Mouse (Mus musculus): ENCODE data around the gene Cldn14. TPM values are rescaled to one million over a fixed set of nuclear protein-coding genes. Genes with fewer than 3 reads are reported as not detected.
A peak's percentile ranks its signal among the peaks of the same experiment; 100 is the strongest.

The Cldn14 gene
- polyA plus RNA-seq, 1 experiment from 2014 or later = 0.61 TPM

DNA sequence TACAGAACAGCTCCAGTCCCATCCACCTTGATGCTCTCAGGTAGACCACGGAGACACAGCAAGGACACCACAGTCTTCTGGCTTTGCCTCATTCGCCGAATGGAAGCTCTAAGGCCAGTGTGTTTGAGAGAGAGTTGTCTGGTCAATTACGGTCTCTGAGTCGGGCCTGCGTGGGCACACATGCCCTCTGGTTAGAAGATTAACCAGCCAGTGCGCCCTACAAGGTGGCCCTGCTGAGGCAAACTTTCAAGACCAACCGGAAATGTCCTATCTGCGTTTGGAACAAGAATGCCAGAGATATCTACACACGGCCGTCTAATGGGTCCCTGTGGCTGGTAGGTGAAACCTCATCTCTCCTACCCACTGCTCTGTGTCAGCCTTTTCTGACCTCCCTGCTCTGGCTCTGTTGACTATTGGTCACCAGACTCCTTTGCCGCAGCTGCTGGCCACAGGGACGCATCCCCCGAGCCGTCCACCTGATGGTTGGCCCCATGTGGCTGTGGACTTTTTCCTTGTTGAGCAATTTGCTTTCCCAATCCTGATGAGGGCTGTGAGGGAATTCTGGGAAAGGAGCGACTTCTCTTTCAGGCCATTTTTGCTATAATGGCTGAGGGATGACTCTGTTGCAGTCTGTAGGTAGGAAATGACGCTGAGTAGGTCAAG is 79.1 kb downstream of the Cldn14 start:
- Histone ChIP-seq H3K4me3 (ENCODE audit: low read length) (no peak overlapping the region), H3K4me1 (ENCODE audit: control insufficient read depth, insufficient read depth, low read length) (peaks cover 6% of the 10 kb centered on the region; the same call in 1 of the 2 replicates), H3K9me3 (ENCODE audit: control insufficient read depth, low read length) (no peaks in the 10 kb centered on the region), H3K9ac (ENCODE audit: low read depth, low read length) (no peak overlapping the region), H3K27ac (ENCODE audit: low read length) (no peak overlapping the region), H3K27me3 (replicated peaks; ENCODE audit: control insufficient read depth, insufficient read depth, low read length) (no peaks in the 10 kb centered on the region), H3K4me2 (ENCODE audit: low read depth, low read length) (no peak overlapping the region), H3K36me3 (ENCODE audit: control insufficient read depth, insufficient read depth, low read length) (no peaks in the 10 kb centered on the region)
- 85% methylated on average over 17 of the region's 17 CpGs for WGBS
- ATAC-seq = no peak

DNA sequence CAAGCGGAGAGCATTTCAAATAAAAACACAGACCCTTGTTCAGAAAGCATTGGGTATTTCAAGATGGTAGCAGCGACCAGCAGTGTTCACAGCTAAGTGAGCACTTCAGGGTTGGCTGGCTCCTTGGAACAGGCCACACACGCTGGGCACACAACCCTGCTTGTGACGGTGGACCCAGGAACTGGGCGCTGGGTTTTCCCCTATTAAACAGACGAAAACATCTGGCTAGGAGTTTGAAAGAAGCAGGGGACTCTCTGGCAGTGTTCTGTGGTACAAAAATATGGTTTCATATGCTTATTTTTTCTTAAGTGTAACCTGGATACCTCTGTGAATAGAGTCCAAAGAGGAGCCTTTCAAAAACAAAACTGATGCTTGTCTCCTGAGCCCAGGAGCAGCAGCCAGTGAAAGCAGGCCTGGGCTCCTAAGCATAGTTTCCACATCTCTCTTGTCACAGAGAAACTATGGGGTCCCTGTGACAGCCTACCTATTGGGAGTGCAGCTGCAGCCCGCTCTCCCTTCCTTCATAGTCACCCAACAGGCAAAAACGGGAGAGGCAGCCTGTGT is 82.9 kb downstream of the Cldn14 start:
- H3K27me3 ChIP-seq (replicated peaks; ENCODE audit: control insufficient read depth, insufficient read depth, low read length) = no peaks in the 10 kb centered on the region
- no peaks in the 10 kb centered on the region for H3K9me3 ChIP-seq (ENCODE audit: control insufficient read depth, low read length)
- no peak for ATAC-seq
- no peak overlapping the region for H3K4me3 ChIP-seq (ENCODE audit: low read length)
- no peak overlapping the region for H3K4me2 ChIP-seq (ENCODE audit: low read depth, low read length)
- H3K9ac ChIP-seq (ENCODE audit: low read depth, low read length) = no peak overlapping the region
- 82% methylated on average over 8 of the region's 8 CpGs for WGBS
- H3K27ac ChIP-seq (ENCODE audit: low read length) = no peak overlapping the region
- peaks cover 3% of the 10 kb centered on the region; the same call in 1 of the 2 replicates for H3K4me1 ChIP-seq (ENCODE audit: control insufficient read depth, insufficient read depth, low read length)
- no peaks in the 10 kb centered on the region for H3K36me3 ChIP-seq (ENCODE audit: control insufficient read depth, insufficient read depth, low read length)

DNA sequence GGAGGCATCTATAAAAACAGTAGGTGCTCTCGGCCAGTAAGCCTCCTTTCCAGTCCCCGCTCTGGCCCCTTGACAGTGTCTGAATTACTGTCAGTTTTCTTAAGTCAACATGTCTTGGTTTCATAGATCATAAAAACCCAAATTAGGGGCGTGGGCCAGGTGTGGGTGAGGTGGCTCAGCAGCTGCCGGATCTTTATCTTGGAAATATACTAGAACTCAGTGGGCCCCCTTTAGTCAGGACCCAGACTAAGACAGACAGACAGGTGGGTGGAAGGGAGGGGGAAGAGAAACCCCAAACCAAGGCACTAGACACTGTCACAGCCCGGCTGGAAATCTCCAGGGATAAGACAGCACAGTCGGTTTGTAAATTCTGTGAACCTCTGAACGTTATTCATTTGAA is 84.8 kb downstream of the Cldn14 start:
- no peaks in the 10 kb centered on the region for H3K4me1 ChIP-seq (ENCODE audit: control insufficient read depth, insufficient read depth, low read length)
- no peaks in the 10 kb centered on the region for H3K27me3 ChIP-seq (replicated peaks; ENCODE audit: control insufficient read depth, insufficient read depth, low read length)
- H3K4me2 ChIP-seq (ENCODE audit: low read depth, low read length) = no peak overlapping the region
- ATAC-seq = peak; percentile 43
- H3K36me3 ChIP-seq (ENCODE audit: control insufficient read depth, insufficient read depth, low read length) = no peaks in the 10 kb centered on the region
- no peaks in the 10 kb centered on the region for H3K9me3 ChIP-seq (ENCODE audit: control insufficient read depth, low read length)
- H3K27ac ChIP-seq (ENCODE audit: low read length) = no peak overlapping the region
- H3K4me3 ChIP-seq (ENCODE audit: low read length) = no peak overlapping the region
- no peak overlapping the region for H3K9ac ChIP-seq (ENCODE audit: low read depth, low read length)
- WGBS = 50% methylated on average over 7 of the region's 7 CpGs

DNA sequence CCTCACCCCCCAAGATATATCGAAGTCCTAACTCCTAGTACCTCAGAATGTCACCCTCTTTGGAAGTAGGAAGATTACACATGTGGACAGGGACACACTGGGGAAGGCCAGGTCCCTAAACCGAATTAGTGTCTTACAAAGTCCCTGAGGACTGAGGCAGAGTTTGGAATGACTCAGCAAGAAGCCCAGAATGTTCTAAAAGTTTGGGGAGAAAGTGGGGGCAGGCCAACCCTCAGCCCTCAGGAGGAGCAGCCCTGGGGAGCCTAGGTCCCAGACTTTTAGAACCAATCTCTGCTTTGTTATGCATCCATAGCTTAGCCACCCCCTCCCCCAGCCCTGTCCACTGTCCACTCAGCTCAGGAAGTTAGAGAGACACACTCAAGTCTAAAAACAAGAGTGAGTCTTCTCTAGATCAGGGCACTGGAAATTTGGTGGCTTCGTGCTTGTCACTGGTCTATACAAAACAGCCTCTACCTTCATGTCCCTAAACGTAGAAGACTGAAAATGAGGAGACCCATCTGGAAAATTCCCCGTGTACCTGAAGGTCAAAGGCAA is 85.7 kb downstream of the Cldn14 start:
- WGBS = 81% methylated on average over 5 of the region's 5 CpGs
- Histone ChIP-seq H3K36me3 (ENCODE audit: control insufficient read depth, insufficient read depth, low read length) (no peaks in the 10 kb centered on the region), H3K27me3 (replicated peaks; ENCODE audit: control insufficient read depth, insufficient read depth, low read length) (no peaks in the 10 kb centered on the region)

DNA sequence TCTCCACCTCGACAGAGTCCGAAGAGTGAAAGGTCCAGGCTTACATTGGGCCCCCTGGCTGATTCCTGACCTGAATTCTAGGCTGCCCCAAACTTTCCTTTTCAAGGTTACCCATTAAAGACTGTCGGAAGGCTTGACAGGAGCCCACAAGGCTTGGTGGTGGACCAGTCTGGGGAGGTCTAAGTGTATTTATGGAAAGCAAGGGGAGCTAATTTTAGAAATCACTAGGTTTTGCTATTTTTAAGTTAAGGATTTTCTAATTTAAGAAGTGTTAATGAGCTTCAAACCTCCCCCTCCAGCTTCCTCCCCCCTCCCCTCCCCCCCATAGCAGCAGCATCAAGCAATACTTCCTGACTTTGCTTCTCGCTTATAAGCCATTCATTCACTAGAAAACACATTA is 88.0 kb downstream of the Cldn14 start:
- WGBS = 73% methylated on average over 4 of the region's 4 CpGs
- H3K4me3 ChIP-seq (ENCODE audit: low read length) = no peak overlapping the region
- H3K9me3 ChIP-seq (ENCODE audit: control insufficient read depth, low read length) = no peaks in the 10 kb centered on the region
- no peaks in the 10 kb centered on the region for H3K27me3 ChIP-seq (replicated peaks; ENCODE audit: control insufficient read depth, insufficient read depth, low read length)
- H3K4me2 ChIP-seq (ENCODE audit: low read depth, low read length) = no peak overlapping the region
- H3K4me1 ChIP-seq (ENCODE audit: control insufficient read depth, insufficient read depth, low read length) = no peaks in the 10 kb centered on the region
- no peaks in the 10 kb centered on the region for H3K36me3 ChIP-seq (ENCODE audit: control insufficient read depth, insufficient read depth, low read length)
- no peak overlapping the region; the same call in 1 of the 2 replicates for H3K9ac ChIP-seq (ENCODE audit: low read depth, low read length)
- ATAC-seq = no peak
- no peak overlapping the region for H3K27ac ChIP-seq (ENCODE audit: low read length)

More for the DNA sequence above, 85.7 kb downstream of the Cldn14 start:
- Histone ChIP-seq H3K9ac (ENCODE audit: low read depth, low read length) (no peak overlapping the region), H3K4me1 (ENCODE audit: control insufficient read depth, insufficient read depth, low read length) (no peaks in the 10 kb centered on the region), H3K4me2 (ENCODE audit: low read depth, low read length) (no peak overlapping the region), H3K9me3 (ENCODE audit: control insufficient read depth, low read length) (no peaks in the 10 kb centered on the region), H3K27ac (ENCODE audit: low read length) (no peak overlapping the region), H3K4me3 (ENCODE audit: low read length) (no peak overlapping the region)
- no peak for ATAC-seq

DNA sequence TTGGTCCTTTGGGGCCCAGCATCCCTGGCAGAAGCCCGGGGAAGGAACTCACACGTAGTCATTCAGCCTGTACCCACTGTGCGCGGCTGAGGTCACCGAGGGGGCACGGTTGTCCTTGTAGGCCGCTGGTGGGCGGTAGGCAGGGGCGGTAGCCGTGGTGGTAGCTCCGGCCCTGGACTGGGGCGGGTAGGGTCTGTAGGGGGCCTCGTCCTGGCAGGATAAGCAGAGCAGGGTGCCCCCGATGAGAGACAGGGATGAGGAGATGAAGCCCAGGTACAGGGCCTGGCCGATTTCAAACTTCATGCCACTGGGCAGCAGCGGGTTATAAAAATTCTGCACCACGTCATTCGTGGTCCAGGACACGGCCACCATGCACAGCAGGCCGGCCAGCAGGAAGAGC is 89.4 kb downstream of the Cldn14 start:
- H3K9ac ChIP-seq (ENCODE audit: low read depth, low read length) = no peak overlapping the region
- no peaks in the 10 kb centered on the region for H3K4me1 ChIP-seq (ENCODE audit: control insufficient read depth, insufficient read depth, low read length)
- ATAC-seq = no peak
- H3K4me3 ChIP-seq (ENCODE audit: low read length) = no peak overlapping the region
- no peaks in the 10 kb centered on the region for H3K27me3 ChIP-seq (replicated peaks; ENCODE audit: control insufficient read depth, insufficient read depth, low read length)
- no peaks in the 10 kb centered on the region for H3K9me3 ChIP-seq (ENCODE audit: control insufficient read depth, low read length)
- no peak overlapping the region for H3K27ac ChIP-seq (ENCODE audit: low read length)
- H3K4me2 ChIP-seq (ENCODE audit: low read depth, low read length) = no peak overlapping the region
- H3K36me3 ChIP-seq (ENCODE audit: control insufficient read depth, insufficient read depth, low read length) = no peaks in the 10 kb centered on the region
- WGBS = 72% methylated on average over 20 of the region's 20 CpGs

DNA sequence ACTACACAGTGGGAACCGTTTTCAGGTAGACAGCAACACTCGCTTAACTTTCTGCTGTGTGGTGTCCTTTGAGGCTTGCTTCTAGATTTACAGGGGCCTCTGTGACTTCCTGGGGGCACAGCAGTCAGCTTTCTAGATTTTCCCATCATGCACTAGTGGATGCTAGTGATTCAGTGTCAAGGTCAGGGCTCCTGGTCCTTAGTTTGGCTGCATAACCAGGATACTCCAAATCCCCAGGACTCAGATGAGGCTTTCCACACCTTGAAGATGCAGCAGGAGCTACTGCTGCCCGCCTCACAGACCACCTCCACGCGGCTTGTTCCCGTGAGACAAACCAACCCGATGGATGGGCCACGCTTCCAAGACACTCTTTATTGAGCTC is 90.0 kb downstream of the Cldn14 start:
- Histone ChIP-seq H3K27ac (ENCODE audit: low read length) (no peak overlapping the region), H3K4me1 (ENCODE audit: control insufficient read depth, insufficient read depth, low read length) (no peaks in the 10 kb centered on the region), H3K4me2 (ENCODE audit: low read depth, low read length) (no peak overlapping the region), H3K9ac (ENCODE audit: low read depth, low read length) (no peak overlapping the region), H3K36me3 (ENCODE audit: control insufficient read depth, insufficient read depth, low read length) (no peaks in the 10 kb centered on the region), H3K9me3 (ENCODE audit: control insufficient read depth, low read length) (no peaks in the 10 kb centered on the region), H3K27me3 (replicated peaks; ENCODE audit: control insufficient read depth, insufficient read depth, low read length) (no peaks in the 10 kb centered on the region), H3K4me3 (ENCODE audit: low read length) (no peak overlapping the region)
- no peak for ATAC-seq
- 62% methylated on average over 8 of the region's 8 CpGs for WGBS

DNA sequence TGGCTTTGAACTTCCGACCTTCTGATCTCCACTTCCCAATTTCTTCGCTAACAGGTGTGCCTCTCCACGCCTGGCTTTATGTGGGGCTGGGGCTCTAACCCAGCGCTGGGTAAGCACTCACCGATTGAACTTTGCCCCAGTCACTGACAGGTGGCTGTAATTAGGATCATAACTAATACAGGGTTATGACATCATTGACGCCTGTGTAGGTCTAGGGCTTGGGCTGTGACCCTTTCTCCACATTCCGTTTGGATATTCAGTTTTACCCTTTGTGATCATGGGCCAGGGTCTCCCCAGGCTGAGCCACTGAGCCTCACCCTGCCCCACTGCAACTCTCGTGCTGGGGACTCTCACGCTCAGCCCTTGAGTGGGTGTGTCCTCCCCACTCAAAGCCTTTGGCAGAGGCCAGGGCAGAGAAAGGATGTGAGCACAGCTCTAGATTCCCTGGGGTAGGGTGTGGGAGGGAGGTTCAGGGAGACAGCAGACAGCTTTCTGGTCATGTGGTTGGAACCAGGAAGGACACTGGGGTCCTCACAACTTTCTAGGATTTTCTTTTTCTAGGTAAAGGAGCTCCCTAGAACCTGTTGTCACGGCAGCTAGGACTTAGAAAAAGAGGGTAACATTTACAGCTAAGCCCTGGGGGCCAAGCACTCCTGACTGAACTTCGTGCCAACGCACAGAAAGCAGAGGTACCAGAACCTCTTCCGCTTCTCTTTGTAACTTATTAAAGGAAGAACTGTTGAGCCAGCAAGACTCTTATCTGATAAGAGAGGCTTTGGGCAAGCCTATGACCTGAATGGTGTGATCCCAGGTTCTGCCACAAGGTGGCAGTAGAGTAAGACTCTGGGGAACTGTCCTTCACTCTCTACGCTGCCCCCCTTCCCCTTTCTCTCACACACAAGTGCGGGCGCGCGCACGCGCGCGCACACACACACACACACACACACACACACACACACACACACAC is 90.6 kb downstream of the Cldn14 start:
- 27% methylated on average over 20 of the region's 22 CpGs for WGBS
- no peaks in the 10 kb centered on the region for H3K36me3 ChIP-seq (ENCODE audit: control insufficient read depth, insufficient read depth, low read length)
- H3K27me3 ChIP-seq (replicated peaks; ENCODE audit: control insufficient read depth, insufficient read depth, low read length) = no peaks in the 10 kb centered on the region
- no peaks in the 10 kb centered on the region for H3K4me1 ChIP-seq (ENCODE audit: control insufficient read depth, insufficient read depth, low read length)
- H3K4me3 ChIP-seq (ENCODE audit: low read length) = no peak overlapping the region
- H3K27ac ChIP-seq (ENCODE audit: low read length) = peak overlapping the region; percentile 95
- no peaks in the 10 kb centered on the region for H3K9me3 ChIP-seq (ENCODE audit: control insufficient read depth, low read length)
- peak overlapping the region; percentile 48 for H3K9ac ChIP-seq (ENCODE audit: low read depth, low read length)
- ATAC-seq = peak; percentile 92
- H3K4me2 ChIP-seq (ENCODE audit: low read depth, low read length) = 0 out of 2 replicates have a peak overlapping the region, but pooled peaks have one; percentile 17

DNA sequence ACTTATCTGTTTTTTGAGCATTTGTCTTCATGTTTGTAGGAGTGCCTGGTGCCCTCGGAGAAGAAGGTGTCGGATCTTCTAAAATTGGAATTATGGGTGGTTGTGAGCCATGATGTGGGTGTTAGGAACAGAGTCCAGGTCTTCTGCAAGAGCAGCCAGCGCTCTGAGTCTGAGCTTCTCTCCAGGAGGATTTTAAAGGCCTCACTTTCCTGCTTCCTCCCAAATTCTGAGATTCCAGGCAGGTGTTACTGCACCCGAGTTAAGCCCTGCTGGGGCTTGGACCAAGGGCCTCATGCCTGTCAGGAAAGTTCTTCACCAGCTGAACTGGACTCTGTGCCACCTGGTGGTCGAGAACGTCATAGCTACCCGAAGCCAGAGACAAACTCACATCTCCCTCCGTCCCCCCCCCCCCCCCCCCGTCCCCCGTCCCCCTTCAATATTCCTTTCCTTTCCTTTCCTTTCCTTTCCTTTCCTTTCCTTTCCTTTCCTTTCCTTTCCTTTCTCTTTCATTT is 93.2 kb downstream of the Cldn14 start:
- no peak for ATAC-seq
- Histone ChIP-seq H3K4me3 (ENCODE audit: low read length) (no peak overlapping the region), H3K9ac (ENCODE audit: low read depth, low read length) (no peak overlapping the region), H3K4me1 (ENCODE audit: control insufficient read depth, insufficient read depth, low read length) (peaks cover 9% of the 10 kb centered on the region; the same call in 1 of the 2 replicates), H3K27ac (ENCODE audit: low read length) (no peak overlapping the region), H3K9me3 (ENCODE audit: control insufficient read depth, low read length) (no peaks in the 10 kb centered on the region), H3K36me3 (ENCODE audit: control insufficient read depth, insufficient read depth, low read length) (no peaks in the 10 kb centered on the region), H3K4me2 (ENCODE audit: low read depth, low read length) (no peak overlapping the region), H3K27me3 (replicated peaks; ENCODE audit: control insufficient read depth, insufficient read depth, low read length) (no peaks in the 10 kb centered on the region)
- whole genome bisulfite sequencing = 53% methylated on average over 5 of the region's 10 CpGs

Measured in intestine, embryonic 16.5 days (tissue).